Mouse (Mus musculus) intestine, postnatal 0 days (tissue): ENCODE measurements at regions not wholly inside any gene's neighbourhood (a gene's known extent, or its start where the extent isn't known, plus 50 kb on each side); places are given as distances from the start of the nearest gene placed in this dataset.

Experiments used
- ATAC-seq: fragments of 200-750 bp; cut with Nextera tagmentation; 2 replicates; pipeline ENCODE4 v1.8.0; 2017; ENCODE audit warnings: mild to moderate bottlenecking, moderate TSS enrichment, moderate library complexity
- H3K27ac ChIP-seq: fragments of 300-500 bp; sonication (generic); 2 replicates; pipeline ENCODE4 v1.5.1; 2014; ENCODE audit warnings: mild to moderate bottlenecking, low read depth, low read length, moderate library complexity
- H3K27me3 ChIP-seq: fragments of 300-500 bp; sonication (generic); replicated peaks from 2 replicates; pipeline ENCODE4 v1.6.1; 2014; ENCODE audit warnings: low read length, mixed read lengths; ENCODE audit not compliant: control insufficient read depth, insufficient read depth
- H3K36me3 ChIP-seq: fragments of 300-500 bp; sonication (generic); 2 replicates; pipeline ENCODE4 v1.6.1; 2014; ENCODE audit warnings: mild to moderate bottlenecking, moderate library complexity; ENCODE audit not compliant: control insufficient read depth, insufficient read depth
- H3K4me1 ChIP-seq: fragments of 300-500 bp; sonication (generic); replicated peaks from 2 replicates; pipeline ENCODE4 v1.6.1; 2014; ENCODE audit warnings: antibody characterized with exemption, low read length, mixed read lengths; ENCODE audit not compliant: control insufficient read depth, insufficient read depth
- H3K4me2 ChIP-seq: fragments of 300-500 bp; sonication (generic); replicated peaks from 2 replicates; pipeline ENCODE4 v1.6.1; 2014; ENCODE audit warnings: low read depth, mild to moderate bottlenecking, moderate library complexity
- H3K4me3 ChIP-seq: fragments of 300-500 bp; sonication (generic); 2 replicates; pipeline ENCODE4 v1.5.1; 2014; ENCODE audit warnings: low read depth, low read length
- H3K9ac ChIP-seq: fragments of 300-500 bp; sonication (generic); 2 replicates; pipeline ENCODE4 v1.6.1; 2014; ENCODE audit warnings: mild to moderate bottlenecking, low read depth, low read length
- H3K9me3 ChIP-seq: fragments of 300-500 bp; sonication (generic); 2 replicates; pipeline ENCODE4 v1.6.1; 2016; ENCODE audit warnings: mixed run types; ENCODE audit not compliant: control insufficient read depth
- CTCF ChIP-seq: sonication (generic); IDR thresholded peaks from 2 replicates; pipeline ENCODE4 v1.5.1; 2016; ENCODE audit warnings: low read depth, mild to moderate bottlenecking, control low read depth, antibody characterized with exemption, moderate library complexity
- WGBS: fragments of 180-500 bp; shearing (Covaris S2); extraction: QIAGEN DNeasy Blood & Tissue Kit; methylation state at CpG from one replicate; pipeline ENCODE4 v1.1.7; 2014; 5-methylcytosine and 5-hydroxymethylcytosine counted together

DNA sequence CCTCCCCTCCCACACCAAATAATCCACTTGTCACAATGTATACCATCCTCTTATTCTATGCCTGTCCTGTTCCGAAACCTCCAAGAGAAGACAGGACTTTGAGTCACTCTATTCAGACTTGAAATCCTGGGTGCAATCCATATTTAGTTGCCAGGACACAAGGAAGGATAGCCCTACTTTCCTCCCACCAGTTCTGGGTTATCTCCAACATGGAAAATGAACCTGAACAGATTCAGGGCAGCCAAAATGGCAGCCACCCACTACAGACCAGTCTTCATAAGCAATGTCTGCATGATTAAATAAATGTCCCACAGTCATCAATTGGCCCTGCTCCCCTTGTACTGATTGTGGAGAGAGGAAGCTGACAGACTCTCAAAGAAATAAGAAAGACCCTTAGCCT lies 110.6 kb upstream of the Adra1d start:
- no peak for ATAC-seq
- 100% methylated on average over 1 of the region's 1 CpGs for WGBS
- no peak overlapping the region for H3K4me3 ChIP-seq
- H3K9me3 ChIP-seq = no peaks in the 10 kb centered on the region
- H3K27ac ChIP-seq = no peak overlapping the region
- no peak for TF ChIP-seq CTCF
- H3K9ac ChIP-seq = no peak overlapping the region
- H3K4me2 ChIP-seq = no peak overlapping the region
- no peaks in the 10 kb centered on the region for H3K36me3 ChIP-seq
- H3K4me1 ChIP-seq = no peaks in the 10 kb centered on the region
- H3K27me3 ChIP-seq = no peaks in the 10 kb centered on the region

DNA sequence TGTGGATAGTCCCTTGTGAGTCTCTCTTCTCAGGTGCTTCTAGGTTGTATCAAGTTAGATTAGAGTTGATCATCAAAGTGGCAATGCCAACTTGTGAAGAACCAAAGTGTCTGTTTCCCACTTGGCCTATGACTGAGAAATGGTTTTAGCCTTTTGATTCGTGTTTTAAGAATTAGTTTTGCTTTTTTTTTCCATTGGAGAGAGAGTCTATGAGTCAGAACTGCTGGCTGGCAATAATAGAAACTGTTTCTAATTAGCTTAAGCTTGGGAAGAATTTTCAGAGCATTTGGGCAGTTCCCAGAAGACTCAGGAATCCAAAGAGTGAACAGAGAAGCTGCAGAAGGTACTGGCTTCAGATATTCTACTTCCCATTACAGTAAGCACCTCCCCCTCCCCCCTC lies 110.1 kb upstream of the Adra1d start:
- no peak overlapping the region for H3K4me2 ChIP-seq
- H3K4me3 ChIP-seq = no peak overlapping the region
- no peak for ATAC-seq
- H3K27ac ChIP-seq = no peak overlapping the region
- no peaks in the 10 kb centered on the region for H3K9me3 ChIP-seq
- WGBS = 28% methylated on average over 1 of the region's 1 CpGs
- no peaks in the 10 kb centered on the region for H3K36me3 ChIP-seq
- no peaks in the 10 kb centered on the region for H3K27me3 ChIP-seq
- H3K9ac ChIP-seq = no peak overlapping the region
- no peak for TF ChIP-seq CTCF
- no peaks in the 10 kb centered on the region for H3K4me1 ChIP-seq

DNA sequence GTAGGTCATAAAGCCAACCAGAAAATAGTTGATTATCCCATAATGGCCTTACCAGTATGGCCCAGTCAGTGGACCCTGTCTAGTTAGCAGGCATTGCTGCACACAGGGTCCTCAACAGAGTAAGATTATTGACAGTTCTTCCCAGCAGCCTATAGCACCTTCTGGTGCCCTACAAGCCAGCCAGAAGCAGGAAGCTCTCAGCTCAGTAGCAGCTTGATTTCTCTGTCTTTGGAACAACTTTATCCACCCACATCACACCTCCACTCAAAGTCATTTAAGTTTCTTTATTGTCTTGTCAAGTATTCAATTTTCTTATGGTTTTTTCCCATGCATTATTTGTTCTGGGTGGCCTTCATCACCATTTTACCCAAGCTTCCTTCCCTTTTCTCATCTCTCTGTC lies 108.8 kb upstream of the Adra1d start:
- Histone ChIP-seq H3K27me3 (no peaks in the 10 kb centered on the region), H3K27ac (no peak overlapping the region), H3K36me3 (no peaks in the 10 kb centered on the region), H3K4me3 (no peak overlapping the region), H3K4me2 (no peak overlapping the region), H3K9ac (no peak overlapping the region), H3K4me1 (no peaks in the 10 kb centered on the region), H3K9me3 (no peaks in the 10 kb centered on the region)
- no peak for ATAC-seq
- TF ChIP-seq CTCF = no peak

- Histone ChIP-seq H3K4me1 (no peaks in the 10 kb centered on the region), H3K9ac (no peak overlapping the region), H3K4me2 (no peak overlapping the region), H3K27me3 (no peaks in the 10 kb centered on the region), H3K36me3 (no peaks in the 10 kb centered on the region), H3K9me3 (no peaks in the 10 kb centered on the region), H3K27ac (no peak overlapping the region), H3K4me3 (no peak overlapping the region)
- 72% methylated on average over 2 of the region's 2 CpGs for WGBS
- TF ChIP-seq CTCF = no peak
- no peak for ATAC-seq
These were observed 105.8 kb upstream of the Adra1d start for GRCm38 (mm10) chr2:131667874-131668273.

- 74% methylated on average over 3 of the region's 3 CpGs for WGBS
- no peak overlapping the region for H3K27ac ChIP-seq
- ATAC-seq = no peak
- H3K27me3 ChIP-seq = no peaks in the 10 kb centered on the region
- no peak overlapping the region for H3K4me3 ChIP-seq
- H3K9me3 ChIP-seq = no peaks in the 10 kb centered on the region
- no peaks in the 10 kb centered on the region for H3K4me1 ChIP-seq
- H3K36me3 ChIP-seq = no peaks in the 10 kb centered on the region
- no peak overlapping the region for H3K4me2 ChIP-seq
- no peak for TF ChIP-seq CTCF
- H3K9ac ChIP-seq = no peak overlapping the region
These were observed 104.8 kb upstream of the Adra1d start for GRCm38 (mm10) chr2:131666841-131667364.

GRCm38 (mm10) chr2:131664575-131664974 lies 102.5 kb upstream of the Adra1d start:
- H3K27me3 ChIP-seq = no peaks in the 10 kb centered on the region
- no peaks in the 10 kb centered on the region for H3K4me1 ChIP-seq
- TF ChIP-seq CTCF = no peak
- no peak overlapping the region for H3K4me3 ChIP-seq
- no peak overlapping the region for H3K27ac ChIP-seq
- no peaks in the 10 kb centered on the region for H3K36me3 ChIP-seq
- 77% methylated on average over 3 of the region's 3 CpGs for WGBS
- no peak for ATAC-seq
- no peaks in the 10 kb centered on the region for H3K9me3 ChIP-seq
- no peak overlapping the region for H3K9ac ChIP-seq
- no peak overlapping the region for H3K4me2 ChIP-seq

DNA sequence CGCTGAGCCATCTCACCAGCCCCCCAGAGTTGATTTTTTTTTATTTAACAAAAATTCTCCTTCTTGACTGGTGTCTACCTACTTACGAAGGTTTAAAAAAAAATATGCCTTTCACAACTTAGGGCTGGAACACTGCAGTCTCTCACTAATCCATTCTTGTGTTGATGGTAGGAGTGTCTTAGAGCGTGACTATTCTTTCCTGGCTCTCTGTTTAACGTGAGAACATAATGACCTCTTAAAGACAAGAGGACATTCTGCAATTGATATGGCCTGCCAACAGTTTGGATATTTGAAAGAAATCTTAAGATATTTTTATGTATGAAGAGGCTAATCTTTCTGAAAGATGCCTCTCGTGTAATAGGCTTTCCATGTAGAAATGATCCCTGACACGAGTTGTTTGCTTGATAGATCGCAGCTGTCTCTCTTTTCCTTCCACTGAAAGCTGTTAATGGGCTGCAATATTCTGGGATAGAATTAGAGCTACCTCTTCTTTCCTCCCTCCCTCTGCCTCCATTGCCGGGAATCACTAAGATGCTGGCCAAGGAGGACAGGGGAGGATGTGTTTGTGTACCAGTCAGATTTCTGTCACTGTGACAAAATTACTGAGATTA lies 101.2 kb upstream of the Adra1d start:
- Histone ChIP-seq H3K4me3 (no peak overlapping the region), H3K27ac (no peak overlapping the region), H3K9ac (no peak overlapping the region), H3K9me3 (no peaks in the 10 kb centered on the region), H3K4me2 (no peak overlapping the region), H3K27me3 (no peaks in the 10 kb centered on the region), H3K36me3 (no peaks in the 10 kb centered on the region), H3K4me1 (no peaks in the 10 kb centered on the region)
- TF ChIP-seq CTCF = no peak
- no peak for ATAC-seq
- 68% methylated on average over 8 of the region's 8 CpGs for WGBS
